Comparison of ENCODE assay signal across 34 mouse cellular contexts in the genomic region with DNA sequence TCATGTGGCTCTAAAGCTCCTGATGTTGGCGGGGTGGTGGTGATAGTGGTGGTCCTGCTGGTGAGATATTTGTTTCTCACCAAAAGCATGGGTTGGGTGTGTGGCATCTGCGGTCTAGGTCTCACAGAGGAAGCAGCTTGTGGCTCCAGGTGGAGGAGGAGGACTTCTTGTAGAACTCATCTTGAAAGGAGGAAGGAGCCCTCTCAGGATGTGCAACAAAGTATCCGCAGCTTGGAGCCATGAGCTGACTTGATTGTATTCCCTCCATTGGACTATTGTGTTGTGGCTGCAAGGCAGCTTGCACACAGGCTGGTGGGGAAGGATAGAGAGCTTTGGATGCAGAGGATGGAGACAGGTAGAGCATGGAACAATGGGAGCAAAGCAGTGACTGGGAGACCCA.
"Had no signal": no experiment of that assay in that cellular context is flagged by ENCODE, and none has a peak within 500 bp of the region (broad histone marks: within the 10 kb centered on the region; RNA-seq: fewer than 3 reads in every experiment).

No protein-coding gene starts in this region.

- DNase-seq: heart, postnatal 10 days; heart, postnatal 14 days; heart, postnatal 36 days; heart, postnatal 4 days; kidney, adult 11 months; kidney, adult 18-20 months; kidney, adult 2 months; kidney, adult 8-10 months; kidney, adult 9 months; kidney, postnatal 10 days; kidney, postnatal 14 days; kidney, postnatal 25 days; kidney, postnatal 36 days; kidney, postnatal 4 days; layer of hippocampus, adult 9-11 months; layer of hippocampus, postnatal 36 days had no signal

- H3K4me3 ChIP-seq: heart, embryonic 10.5 days; heart, embryonic 12.5 days; heart, embryonic 13.5 days; heart, embryonic 15.5 days; hindbrain, embryonic 10.5 days; hindbrain, embryonic 12.5 days; hindbrain, embryonic 13.5 days; hindbrain, embryonic 15.5 days; intestine, embryonic 15.5 days; kidney, embryonic 15.5 days; layer of hippocampus, adult 2 months had no signal

- ATAC-seq: hindbrain, embryonic 16.5 days; hindbrain, postnatal 0 days; inflammation-experienced regulatory T-cells, adult 6 months; intestine, embryonic 15.5 days; intestine, embryonic 16.5 days; intestine, postnatal 0 days had no signal

- H3K36me3 ChIP-seq: heart, embryonic 10.5 days; heart, embryonic 12.5 days; heart, embryonic 13.5 days; heart, embryonic 15.5 days; hindbrain, embryonic 10.5 days; hindbrain, embryonic 12.5 days; hindbrain, embryonic 13.5 days; hindbrain, embryonic 15.5 days; intestine, embryonic 15.5 days; kidney, embryonic 15.5 days had no signal

- H3K27me3 ChIP-seq: hindbrain, embryonic 12.5 days; hindbrain, embryonic 13.5 days; hindbrain, embryonic 15.5 days; intestine, embryonic 15.5 days; kidney, embryonic 15.5 days had no signal

- H3K27ac ChIP-seq: heart, embryonic 10.5 days; heart, embryonic 13.5 days; heart, embryonic 15.5 days; hindbrain, embryonic 10.5 days; hindbrain, embryonic 12.5 days; hindbrain, embryonic 13.5 days; hindbrain, embryonic 14.5 days; hindbrain, embryonic 15.5 days; hindbrain, postnatal 0 days; intestine, embryonic 15.5 days; kidney, embryonic 15.5 days; kidney, postnatal 0 days; layer of hippocampus, adult 2 months had no signal

- H3K4me2 ChIP-seq: heart, embryonic 12.5 days; heart, embryonic 13.5 days; heart, embryonic 15.5 days; hindbrain, embryonic 12.5 days; hindbrain, embryonic 13.5 days; hindbrain, embryonic 14.5 days; hindbrain, embryonic 15.5 days; intestine, embryonic 15.5 days; kidney, embryonic 15.5 days had no signal

- H3K9me3 ChIP-seq: heart, embryonic 10.5 days; heart, embryonic 12.5 days; heart, embryonic 13.5 days; heart, embryonic 15.5 days; hindbrain, embryonic 10.5 days; hindbrain, embryonic 12.5 days; hindbrain, embryonic 13.5 days; hindbrain, embryonic 15.5 days; intestine, embryonic 15.5 days; kidney, embryonic 15.5 days had no signal

- H3K4me1 ChIP-seq: intestine, embryonic 15.5 days had no signal

- H3K9ac ChIP-seq: heart, embryonic 12.5 days; heart, embryonic 13.5 days; heart, embryonic 15.5 days; hindbrain, embryonic 12.5 days; hindbrain, embryonic 13.5 days; hindbrain, embryonic 14.5 days; hindbrain, embryonic 15.5 days; intestine, embryonic 15.5 days; kidney, embryonic 15.5 days had no signal
